Mouse (Mus musculus): ENCODE data around the gene Pik3r6.

Gene Pik3r6

GRCm38 (mm10) chr11:68502902-68503629, at the start of gene Pik3r6:
TSS of gene Pik3r6 (plus strand) at chr11:68503019.
- TF ChIP-seq GATA4 (IDR thresholded peaks at IDR 0.05; ENCODE audit: insufficient replicate concordance, low read length) = no peak

- TF ChIP-seq GATA4 (IDR thresholded peaks at IDR 0.05; ENCODE audit: insufficient replicate concordance, low read length) = no peak
Measured at GRCm38 (mm10) chr11:68453301-68453700, 49.5 kb upstream of the Pik3r6 start.

GRCm38 (mm10) chr11:68458086-68458485, 44.7 kb upstream of the Pik3r6 start:
- TF ChIP-seq GATA4 (IDR thresholded peaks at IDR 0.05; ENCODE audit: insufficient replicate concordance, low read length) = no peak

GRCm38 (mm10) chr11:68459021-68459420, 43.8 kb upstream of the Pik3r6 start:
- no peak for TF ChIP-seq GATA4 (IDR thresholded peaks at IDR 0.05; ENCODE audit: insufficient replicate concordance, low read length)

GRCm38 (mm10) chr11:68459486-68459885, 43.3 kb upstream of the Pik3r6 start:
- no peak for TF ChIP-seq GATA4 (IDR thresholded peaks at IDR 0.05; ENCODE audit: insufficient replicate concordance, low read length)

GRCm38 (mm10) chr11:68462716-68463115, 40.1 kb upstream of the Pik3r6 start:
- TF ChIP-seq GATA4 (IDR thresholded peaks at IDR 0.05; ENCODE audit: insufficient replicate concordance, low read length) = no peak

GRCm38 (mm10) chr11:68464260-68464659, 38.6 kb upstream of the Pik3r6 start:
- TF ChIP-seq GATA4 (IDR thresholded peaks at IDR 0.05; ENCODE audit: insufficient replicate concordance, low read length) = no peak

GRCm38 (mm10) chr11:68465090-68465489, 37.7 kb upstream of the Pik3r6 start:
- no peak for TF ChIP-seq GATA4 (IDR thresholded peaks at IDR 0.05; ENCODE audit: insufficient replicate concordance, low read length)

GRCm38 (mm10) chr11:68467441-68467840, 35.4 kb upstream of the Pik3r6 start:
- TF ChIP-seq GATA4 (IDR thresholded peaks at IDR 0.05; ENCODE audit: insufficient replicate concordance, low read length) = no peak

GRCm38 (mm10) chr11:68467962-68468612, 34.7 kb upstream of the Pik3r6 start:
- TF ChIP-seq GATA4 (IDR thresholded peaks at IDR 0.05; ENCODE audit: insufficient replicate concordance, low read length) = no peak

GRCm38 (mm10) chr11:68468886-68469285, 33.9 kb upstream of the Pik3r6 start:
- TF ChIP-seq GATA4 (IDR thresholded peaks at IDR 0.05; ENCODE audit: insufficient replicate concordance, low read length) = no peak

GRCm38 (mm10) chr11:68472162-68472849, 30.5 kb upstream of the Pik3r6 start:
- no peak for TF ChIP-seq GATA4 (IDR thresholded peaks at IDR 0.05; ENCODE audit: insufficient replicate concordance, low read length)

- no peak for TF ChIP-seq GATA4 (IDR thresholded peaks at IDR 0.05; ENCODE audit: insufficient replicate concordance, low read length)
Measured at GRCm38 (mm10) chr11:68474600-68474999, 28.2 kb upstream of the Pik3r6 start.

GRCm38 (mm10) chr11:68475676-68476075, 27.1 kb upstream of the Pik3r6 start:
- no peak for TF ChIP-seq GATA4 (IDR thresholded peaks at IDR 0.05; ENCODE audit: insufficient replicate concordance, low read length)

- no peak for TF ChIP-seq GATA4 (IDR thresholded peaks at IDR 0.05; ENCODE audit: insufficient replicate concordance, low read length)
Measured at GRCm38 (mm10) chr11:68477661-68478060, 25.2 kb upstream of the Pik3r6 start.

- no peak for TF ChIP-seq GATA4 (IDR thresholded peaks at IDR 0.05; ENCODE audit: insufficient replicate concordance, low read length)
Measured at GRCm38 (mm10) chr11:68478574-68478981, 24.2 kb upstream of the Pik3r6 start.
